Mouse (Mus musculus) kidney, embryonic 16.5 days (tissue): Measurements from ENCODE around the gene Pigp. TPM values are rescaled to one million over a fixed set of nuclear protein-coding genes. Genes with fewer than 3 reads are reported as not detected.

Source experiments
- ATAC-seq: fragments of 200-750 bp; cut with Nextera tagmentation; 2 replicates; pipeline ENCODE4 v1.8.0; 2017; ENCODE audit warnings: moderate TSS enrichment; ENCODE audit not compliant: low FRiP score, low TSS enrichment
- H3K27ac ChIP-seq: fragments of 300-500 bp; sonication (generic); 2 replicates; pipeline ENCODE4 v1.5.1; 2014; ENCODE audit warnings: low read length
- H3K27me3 ChIP-seq: fragments of 300-500 bp; sonication (generic); 2 replicates; pipeline ENCODE4 v1.6.1; 2014; ENCODE audit warnings: low read length, control low read depth, mixed read lengths; ENCODE audit not compliant: insufficient read depth
- H3K36me3 ChIP-seq: fragments of 300-500 bp; sonication (generic); 2 replicates; pipeline ENCODE4 v1.6.1; 2014; ENCODE audit warnings: low read length, control low read depth, mixed read lengths; ENCODE audit not compliant: insufficient read depth
- H3K4me1 ChIP-seq: fragments of 300-500 bp; sonication (generic); 2 replicates; pipeline ENCODE4 v1.6.1; 2014; ENCODE audit warnings: low read length, control low read depth, mixed read lengths; ENCODE audit not compliant: insufficient read depth
- H3K4me2 ChIP-seq: fragments of 300-500 bp; sonication (generic); replicated peaks from 2 replicates; pipeline ENCODE4 v1.6.1; 2014; ENCODE audit warnings: low read depth, low read length
- H3K4me3 ChIP-seq: fragments of 300-500 bp; sonication (generic); 2 replicates; pipeline ENCODE4 v1.5.1; 2014; ENCODE audit warnings: mild to moderate bottlenecking, low read length
- H3K9ac ChIP-seq: fragments of 300-500 bp; sonication (generic); replicated peaks from 2 replicates; pipeline ENCODE4 v1.6.1; 2014; ENCODE audit warnings: low read length
- H3K9me3 ChIP-seq: fragments of 300-500 bp; sonication (generic); 2 replicates; pipeline ENCODE4 v1.6.1; 2016; ENCODE audit warnings: low read length, control low read depth
- WGBS: fragments of 180-500 bp; shearing (Covaris S2); extraction: QIAGEN DNeasy Blood & Tissue Kit; methylation state at CpG from one replicate; pipeline ENCODE4 v1.1.7; 2014; 5-methylcytosine and 5-hydroxymethylcytosine counted together
- polyA plus RNA-seq: library from polyadenylated mRNA; unstranded; fragments of >200 nt; fragmentation: Nextera tagmentation; extraction: Ambion mirVana; gene quantifications from 2 replicates; pipeline ENCODE4 v1.2.1, GENCODE M21; 2015

Pigp gene
- polyA plus RNA-seq, 1 experiment from 2014 or later, result 120 TPM

- H3K4me1 ChIP-seq, result 0 out of 2 replicates have a peak, but pooled peaks cover 7% of the 10 kb centered on the region
- no peak overlapping the region for H3K4me3 ChIP-seq
- ATAC-seq, result peak; percentile 63; the same call in 1 of the 2 replicates
- H3K36me3 ChIP-seq, result peaks cover 4% of the 10 kb centered on the region; the same call in 1 of the 2 replicates
- H3K9me3 ChIP-seq, result no peaks in the 10 kb centered on the region
- no peak overlapping the region for H3K9ac ChIP-seq
- H3K27ac ChIP-seq, result no peak overlapping the region
- WGBS, result 42% methylated on average over 10 of the region's 10 CpGs
- no peaks in the 10 kb centered on the region for H3K27me3 ChIP-seq
- no peak overlapping the region for H3K4me2 ChIP-seq
Measured at GRCm38 (mm10) chr16:94362174-94362873, 9.3 kb downstream of the Pigp start.

- WGBS, result 86% methylated on average over 13 of the region's 13 CpGs
- Histone ChIP-seq H3K27me3 (no peaks in the 10 kb centered on the region), H3K4me3 (no peak overlapping the region), H3K9ac (no peak overlapping the region), H3K4me2 (no peak overlapping the region), H3K9me3 (no peaks in the 10 kb centered on the region), H3K4me1 (0 out of 2 replicates have a peak, but pooled peaks cover 4% of the 10 kb centered on the region), H3K36me3 (peaks cover 4% of the 10 kb centered on the region; the same call in 1 of the 2 replicates), H3K27ac (no peak overlapping the region)
- ATAC-seq, result no peak
Measured at GRCm38 (mm10) chr16:94360578-94361350, 10.9 kb downstream of the Pigp start.

- H3K9ac ChIP-seq, result no peak overlapping the region
- no peak overlapping the region for H3K4me2 ChIP-seq
- 0 out of 2 replicates have a peak, but pooled peaks cover 4% of the 10 kb centered on the region for H3K4me1 ChIP-seq
- no peak for ATAC-seq
- no peak overlapping the region for H3K27ac ChIP-seq
- H3K4me3 ChIP-seq, result no peak overlapping the region
- 84% methylated on average over 3 of the region's 3 CpGs for WGBS
- no peaks in the 10 kb centered on the region for H3K27me3 ChIP-seq
- no peaks in the 10 kb centered on the region for H3K36me3 ChIP-seq
- no peaks in the 10 kb centered on the region for H3K9me3 ChIP-seq
Measured at GRCm38 (mm10) chr16:94358091-94358490, 13.6 kb downstream of the Pigp start.

- H3K9ac ChIP-seq, result no peak overlapping the region
- no peak overlapping the region for H3K4me3 ChIP-seq
- H3K4me1 ChIP-seq, result no peaks in the 10 kb centered on the region
- no peaks in the 10 kb centered on the region for H3K27me3 ChIP-seq
- H3K27ac ChIP-seq, result no peak overlapping the region
- H3K4me2 ChIP-seq, result no peak overlapping the region
- ATAC-seq, result no peak
- no peaks in the 10 kb centered on the region for H3K9me3 ChIP-seq
- 64% methylated on average over 11 of the region's 11 CpGs for WGBS
- H3K36me3 ChIP-seq, result no peaks in the 10 kb centered on the region
Measured at GRCm38 (mm10) chr16:94356776-94357494, 14.7 kb downstream of the Pigp start.

- no peak for ATAC-seq
- Histone ChIP-seq H3K27ac (no peak overlapping the region), H3K36me3 (no peaks in the 10 kb centered on the region), H3K4me3 (no peak overlapping the region), H3K4me1 (no peaks in the 10 kb centered on the region), H3K4me2 (no peak overlapping the region), H3K27me3 (no peaks in the 10 kb centered on the region), H3K9me3 (no peaks in the 10 kb centered on the region), H3K9ac (no peak overlapping the region)
- WGBS, result 53% methylated on average over 7 of the region's 7 CpGs
Measured at GRCm38 (mm10) chr16:94356046-94356445, 15.6 kb downstream of the Pigp start.

- peaks cover 9% of the 10 kb centered on the region; the same call in 1 of the 2 replicates for H3K4me1 ChIP-seq
- H3K27ac ChIP-seq, result no peak overlapping the region
- H3K36me3 ChIP-seq, result no peaks in the 10 kb centered on the region
- H3K9ac ChIP-seq, result no peak overlapping the region
- peak; percentile 75; the same call in 1 of the 2 replicates for ATAC-seq
- WGBS, result 21% methylated on average over 9 of the region's 9 CpGs
- no peak overlapping the region; the same call in 1 of the 2 replicates for H3K4me2 ChIP-seq
- no peaks in the 10 kb centered on the region for H3K27me3 ChIP-seq
- H3K4me3 ChIP-seq, result no peak overlapping the region
- H3K9me3 ChIP-seq, result no peaks in the 10 kb centered on the region
Measured at GRCm38 (mm10) chr16:94354450-94354849, 17.2 kb downstream of the Pigp start.

- peaks cover 9% of the 10 kb centered on the region; the same call in 1 of the 2 replicates for H3K4me1 ChIP-seq
- H3K4me3 ChIP-seq, result no peak overlapping the region
- ATAC-seq, result peak; percentile 46; the same call in 1 of the 2 replicates
- no peak overlapping the region for H3K9ac ChIP-seq
- H3K4me2 ChIP-seq, result no peak overlapping the region
- 56% methylated on average over 10 of the region's 10 CpGs for WGBS
- no peak overlapping the region for H3K27ac ChIP-seq
- no peaks in the 10 kb centered on the region for H3K9me3 ChIP-seq
- no peaks in the 10 kb centered on the region for H3K36me3 ChIP-seq
- no peaks in the 10 kb centered on the region for H3K27me3 ChIP-seq
Measured at GRCm38 (mm10) chr16:94350287-94350677, 21.4 kb downstream of the Pigp start.

- no peak for ATAC-seq
- no peak overlapping the region for H3K4me3 ChIP-seq
- H3K4me2 ChIP-seq, result no peak overlapping the region
- no peak overlapping the region for H3K9ac ChIP-seq
- H3K9me3 ChIP-seq, result no peaks in the 10 kb centered on the region
- H3K27me3 ChIP-seq, result no peaks in the 10 kb centered on the region
- H3K4me1 ChIP-seq, result peaks cover 9% of the 10 kb centered on the region; the same call in 1 of the 2 replicates
- no peak overlapping the region for H3K27ac ChIP-seq
- H3K36me3 ChIP-seq, result no peaks in the 10 kb centered on the region
- 58% methylated on average over 11 of the region's 11 CpGs for WGBS
Measured at GRCm38 (mm10) chr16:94349588-94350286, 21.9 kb downstream of the Pigp start.

GRCm38 (mm10) chr16:94348779-94349178 lies 22.9 kb downstream of the Pigp start:
- H3K9ac ChIP-seq, result no peak overlapping the region
- no peaks in the 10 kb centered on the region for H3K27me3 ChIP-seq
- 70% methylated on average over 2 of the region's 2 CpGs for WGBS
- H3K4me1 ChIP-seq, result peaks cover 9% of the 10 kb centered on the region; the same call in 1 of the 2 replicates
- no peak for ATAC-seq
- no peaks in the 10 kb centered on the region for H3K36me3 ChIP-seq
- H3K4me2 ChIP-seq, result no peak overlapping the region
- H3K27ac ChIP-seq, result no peak overlapping the region
- H3K4me3 ChIP-seq, result no peak overlapping the region
- no peaks in the 10 kb centered on the region for H3K9me3 ChIP-seq
